Mouse (Mus musculus): ENCODE measurements around the gene Igfbp4. TPM values are rescaled to one million over a fixed set of nuclear protein-coding genes. Genes with fewer than 3 reads are reported as not detected.

Igfbp4 gene
- 136 and 154 TPM in 2 replicates for polyA plus RNA-seq (2015; fragmentation: Nextera tagmentation; extraction: Ambion mirVana)

DNA sequence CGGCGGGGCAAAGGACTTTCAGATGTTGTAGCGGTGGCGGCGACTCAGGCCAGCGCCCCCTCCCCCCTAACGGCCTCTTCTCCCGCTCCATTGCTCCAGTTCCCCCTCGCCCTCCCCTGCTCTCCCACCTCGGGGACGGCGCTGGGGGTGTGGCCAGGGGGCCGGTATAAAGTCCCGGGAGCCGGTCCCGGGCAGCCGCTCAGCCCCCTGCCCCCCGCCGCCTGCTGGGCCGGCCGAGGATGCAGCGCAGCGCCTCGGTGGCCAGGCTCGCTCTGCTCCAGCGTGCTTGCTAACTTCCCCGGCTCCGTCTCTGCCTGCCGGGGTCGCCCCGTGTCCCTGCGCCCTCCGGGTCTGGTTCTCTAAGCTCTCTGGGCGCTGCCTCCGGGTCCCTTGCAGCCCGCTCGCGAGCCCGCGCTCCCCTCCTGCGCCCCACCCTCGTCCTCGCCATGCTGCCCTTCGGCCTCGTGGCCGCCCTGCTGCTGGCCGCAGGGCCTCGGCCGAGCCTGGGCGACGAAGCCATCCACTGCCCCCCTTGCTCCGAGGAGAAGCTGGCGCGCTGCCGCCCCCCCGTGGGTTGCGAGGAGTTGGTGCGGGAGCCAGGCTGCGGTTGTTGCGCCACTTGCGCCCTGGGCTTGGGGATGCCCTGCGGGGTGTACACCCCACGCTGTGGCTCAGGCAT is at the start of gene Igfbp4:
TSS of gene Igfbp4 (plus strand) at position 194 of the 679 bp plus-strand sequence.
- Histone ChIP-seq H3K9ac (peak within 1 kb of the TSS; percentile 77), H3K27me3 (replicated peaks) (no peaks in the 10 kb centered on the region), H3K27ac (peak within 1 kb of the TSS; percentile 80), H3K4me2 (peak within 1 kb of the TSS; percentile 99), H3K9me3 (no peaks in the 10 kb centered on the region), H3K4me3 (peak within 1 kb of the TSS; percentile 72), H3K4me1 (peaks cover 24% of the 10 kb centered on the region), H3K36me3 (replicated peaks) (no peaks in the 10 kb centered on the region)
- peak; percentile 51 for ATAC-seq (replicated peaks)
- WGBS: under 1% methylated on average over 63 of the region's 63 CpGs

DNA sequence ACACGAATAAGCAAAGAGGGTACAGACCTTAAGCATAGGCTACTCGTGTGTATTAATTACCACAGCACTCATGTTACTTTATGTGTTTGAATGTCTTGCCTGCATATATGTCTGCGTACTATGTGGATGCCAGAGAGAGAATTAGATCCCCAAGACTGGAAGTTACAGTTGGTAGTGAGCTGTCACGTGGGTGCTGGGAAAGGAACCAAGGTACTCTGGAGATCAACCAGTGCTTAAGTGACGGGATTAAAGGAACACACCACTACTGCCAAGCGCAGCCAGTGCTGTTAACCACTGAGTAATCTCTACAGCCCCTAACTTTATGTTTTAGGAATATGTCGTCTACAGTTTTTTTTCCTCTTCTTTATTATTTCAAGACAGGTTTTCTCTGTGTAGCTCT is 45.1 kb upstream of the Igfbp4 start:
- H3K4me2 ChIP-seq: no peak overlapping the region
- no peaks in the 10 kb centered on the region for H3K9me3 ChIP-seq
- H3K27ac ChIP-seq: no peak overlapping the region
- no peak overlapping the region for H3K9ac ChIP-seq
- no peaks in the 10 kb centered on the region for H3K27me3 ChIP-seq (replicated peaks)
- WGBS: 92% methylated on average over 7 of the region's 7 CpGs
- H3K4me1 ChIP-seq: no peaks in the 10 kb centered on the region
- no peak for ATAC-seq (replicated peaks)
- H3K4me3 ChIP-seq: no peak overlapping the region
- H3K36me3 ChIP-seq (replicated peaks): no peaks in the 10 kb centered on the region

DNA sequence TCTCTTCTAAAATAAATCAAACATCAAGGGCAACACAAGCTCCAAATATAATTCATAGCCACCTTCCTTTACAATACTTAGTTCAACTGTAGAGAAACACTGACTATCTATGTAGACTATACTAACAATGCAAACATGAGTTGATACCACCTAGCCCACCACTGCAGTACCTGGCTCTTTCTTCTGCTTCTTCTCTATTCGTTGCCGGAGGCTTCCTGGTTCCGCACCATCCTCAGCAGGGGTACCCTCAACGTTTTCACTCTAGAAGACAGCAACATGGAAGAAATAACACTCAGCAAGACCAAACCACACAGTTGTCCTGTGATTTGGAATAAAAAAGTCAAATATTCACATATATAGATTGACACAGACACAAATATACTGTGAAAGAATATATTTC is 43.4 kb upstream of the Igfbp4 start:
- Histone ChIP-seq H3K4me2 (no peak overlapping the region), H3K9me3 (no peaks in the 10 kb centered on the region), H3K36me3 (replicated peaks) (no peaks in the 10 kb centered on the region), H3K27ac (no peak overlapping the region), H3K27me3 (replicated peaks) (no peaks in the 10 kb centered on the region), H3K4me3 (no peak overlapping the region), H3K9ac (no peak overlapping the region), H3K4me1 (no peaks in the 10 kb centered on the region)
- WGBS: 94% methylated on average over 4 of the region's 4 CpGs
- no peak for ATAC-seq (replicated peaks)

DNA sequence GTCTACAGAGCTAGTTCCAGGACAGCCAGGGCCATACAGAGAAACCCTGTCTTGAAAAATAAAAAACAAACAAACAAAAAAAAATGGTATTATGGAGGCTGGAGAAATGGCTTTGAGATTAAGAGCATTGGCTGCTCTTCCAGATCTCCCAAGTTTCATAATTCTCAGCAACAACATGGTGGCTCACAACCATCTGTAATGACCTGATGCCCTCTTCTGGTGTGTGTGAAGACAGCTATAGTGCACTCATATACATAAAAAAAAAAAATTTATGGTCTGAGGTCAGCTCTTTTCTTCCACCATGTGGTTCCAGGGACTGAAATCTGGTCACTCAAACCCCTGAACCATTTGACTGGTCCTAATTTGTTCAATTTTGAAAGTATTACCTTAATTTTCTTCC is 42.3 kb upstream of the Igfbp4 start:
- no peaks in the 10 kb centered on the region for H3K9me3 ChIP-seq
- H3K36me3 ChIP-seq (replicated peaks): no peaks in the 10 kb centered on the region
- no peak overlapping the region for H3K4me3 ChIP-seq
- no peak overlapping the region for H3K4me2 ChIP-seq
- H3K27me3 ChIP-seq (replicated peaks): no peaks in the 10 kb centered on the region
- no peak overlapping the region for H3K9ac ChIP-seq
- ATAC-seq (replicated peaks): no peak
- H3K27ac ChIP-seq: no peak overlapping the region
- H3K4me1 ChIP-seq: no peaks in the 10 kb centered on the region

DNA sequence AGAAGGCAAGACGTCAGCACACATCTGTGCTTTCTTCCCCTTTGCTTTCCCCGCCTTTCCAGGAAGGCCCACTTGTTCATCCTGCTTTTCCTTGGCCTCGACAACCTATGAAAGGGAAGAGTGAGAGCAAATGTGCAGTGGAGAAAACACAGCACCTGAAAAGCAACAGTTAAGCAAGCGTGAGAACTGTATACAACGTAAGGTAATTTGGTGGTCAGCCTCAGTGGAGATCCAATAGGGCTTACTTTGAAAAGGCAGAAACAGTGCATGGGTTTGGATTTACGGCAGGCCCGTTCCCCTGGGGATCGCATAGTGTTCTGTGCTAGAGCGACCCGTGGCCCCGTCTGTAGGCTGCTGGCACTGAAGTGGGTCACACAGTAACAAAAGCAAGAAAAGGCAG is 41.8 kb upstream of the Igfbp4 start:
- Histone ChIP-seq H3K9me3 (no peaks in the 10 kb centered on the region), H3K27ac (no peak overlapping the region), H3K36me3 (replicated peaks) (no peaks in the 10 kb centered on the region), H3K4me3 (no peak overlapping the region), H3K4me2 (no peak overlapping the region), H3K9ac (no peak overlapping the region), H3K4me1 (no peaks in the 10 kb centered on the region), H3K27me3 (replicated peaks) (no peaks in the 10 kb centered on the region)
- 85% methylated on average over 11 of the region's 11 CpGs for WGBS
- ATAC-seq (replicated peaks): no peak

DNA sequence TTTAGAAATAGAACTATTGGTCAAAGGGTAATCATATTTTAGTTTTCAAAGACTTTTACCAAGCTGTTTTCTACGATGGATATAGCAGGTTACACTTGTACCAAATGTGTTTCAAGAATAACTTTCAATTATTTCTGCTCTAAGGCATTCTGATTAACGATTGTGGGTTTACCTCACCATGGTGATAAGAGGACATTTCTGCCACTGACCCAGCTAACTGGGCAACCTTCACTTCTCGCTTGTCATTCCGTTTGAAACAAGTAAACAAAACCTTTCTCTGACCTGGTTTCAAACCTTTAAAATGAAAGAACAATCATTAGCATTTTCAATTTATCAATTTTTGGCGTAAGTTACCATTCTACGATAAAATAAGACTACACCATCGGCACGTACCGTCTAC is 34.3 kb upstream of the Igfbp4 start:
- Histone ChIP-seq H3K9me3 (no peaks in the 10 kb centered on the region), H3K27me3 (replicated peaks) (no peaks in the 10 kb centered on the region), H3K4me2 (no peak overlapping the region), H3K27ac (no peak overlapping the region), H3K4me3 (no peak overlapping the region), H3K9ac (no peak overlapping the region), H3K36me3 (replicated peaks) (no peaks in the 10 kb centered on the region), H3K4me1 (no peaks in the 10 kb centered on the region)
- WGBS: 92% methylated on average over 9 of the region's 9 CpGs
- no peak for ATAC-seq (replicated peaks)

DNA sequence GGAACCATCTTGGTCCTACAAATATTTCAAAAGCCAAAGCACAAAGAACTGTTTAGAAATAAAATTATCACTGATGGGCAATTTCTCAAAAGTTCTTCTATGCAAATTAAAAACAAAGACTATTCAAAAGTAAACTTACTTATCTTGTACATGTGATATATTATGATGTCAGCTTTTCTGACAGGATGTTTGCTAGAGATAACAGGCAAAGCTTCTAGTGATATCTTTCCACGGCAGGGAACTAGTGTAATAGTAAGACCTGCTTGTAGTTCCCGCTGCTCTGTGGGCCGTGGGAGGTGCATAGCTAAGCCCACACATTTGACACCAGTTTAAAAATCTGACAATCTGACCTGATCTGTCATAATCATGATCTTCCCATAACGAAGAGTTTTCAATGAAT is 30.9 kb upstream of the Igfbp4 start:
- Histone ChIP-seq H3K4me1 (no peaks in the 10 kb centered on the region), H3K9ac (no peak overlapping the region), H3K27ac (no peak overlapping the region), H3K4me3 (no peak overlapping the region), H3K36me3 (replicated peaks) (no peaks in the 10 kb centered on the region), H3K27me3 (replicated peaks) (no peaks in the 10 kb centered on the region), H3K9me3 (no peaks in the 10 kb centered on the region), H3K4me2 (no peak overlapping the region)
- ATAC-seq (replicated peaks): no peak
- WGBS: 91% methylated on average over 4 of the region's 4 CpGs

DNA sequence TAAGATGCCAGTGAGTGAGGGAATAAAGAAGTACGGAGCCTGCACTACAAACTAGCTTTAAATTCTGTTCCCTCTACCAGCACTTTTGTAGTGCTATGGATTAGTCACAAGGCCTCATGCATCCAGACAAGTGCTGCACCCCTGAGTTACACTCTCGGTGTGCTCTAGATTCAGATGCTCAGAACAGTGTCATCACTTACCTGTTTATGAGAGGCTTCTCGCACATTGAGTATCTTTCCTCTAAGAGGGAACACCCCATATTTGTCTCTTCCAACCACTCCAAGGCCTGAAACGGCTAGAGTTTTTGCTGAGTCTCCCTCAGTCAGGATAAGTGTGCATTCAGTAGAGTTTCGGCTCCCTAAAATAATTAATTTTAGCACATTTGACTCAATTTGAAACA is 30.3 kb upstream of the Igfbp4 start:
- WGBS: 96% methylated on average over 5 of the region's 5 CpGs
- no peak for ATAC-seq (replicated peaks)
- no peaks in the 10 kb centered on the region for H3K27me3 ChIP-seq (replicated peaks)
- H3K4me3 ChIP-seq: no peak overlapping the region
- H3K4me1 ChIP-seq: no peaks in the 10 kb centered on the region
- no peaks in the 10 kb centered on the region for H3K36me3 ChIP-seq (replicated peaks)
- H3K9me3 ChIP-seq: no peaks in the 10 kb centered on the region
- no peak overlapping the region for H3K9ac ChIP-seq
- H3K4me2 ChIP-seq: no peak overlapping the region
- H3K27ac ChIP-seq: no peak overlapping the region

DNA sequence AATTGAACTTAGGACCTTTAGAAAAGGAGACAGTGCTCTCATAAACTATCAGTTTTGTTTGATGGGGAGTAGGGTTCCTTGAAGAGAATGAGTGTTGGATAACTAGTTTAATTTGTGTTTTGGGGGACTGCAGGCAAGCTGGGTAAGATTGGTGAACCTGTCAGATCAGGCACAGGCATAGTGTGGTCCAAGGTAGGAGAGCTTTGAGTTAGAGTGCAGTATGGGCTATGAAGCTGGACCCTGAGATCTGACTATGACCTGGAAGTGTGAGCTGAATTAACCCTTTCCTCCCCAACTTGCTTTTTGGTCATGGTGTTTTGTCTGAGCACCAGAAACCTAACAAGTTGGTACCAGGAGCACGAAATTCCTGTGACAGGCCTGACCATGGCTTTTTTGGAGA is 27.2 kb upstream of the Igfbp4 start:
- Histone ChIP-seq H3K4me1 (no peaks in the 10 kb centered on the region), H3K9ac (no peak overlapping the region), H3K4me2 (no peak overlapping the region), H3K9me3 (no peaks in the 10 kb centered on the region), H3K27ac (no peak overlapping the region), H3K27me3 (replicated peaks) (no peaks in the 10 kb centered on the region), H3K4me3 (no peak overlapping the region), H3K36me3 (replicated peaks) (no peaks in the 10 kb centered on the region)
- no peak for ATAC-seq (replicated peaks)
- 90% methylated on average over 1 of the region's 1 CpGs for WGBS

DNA sequence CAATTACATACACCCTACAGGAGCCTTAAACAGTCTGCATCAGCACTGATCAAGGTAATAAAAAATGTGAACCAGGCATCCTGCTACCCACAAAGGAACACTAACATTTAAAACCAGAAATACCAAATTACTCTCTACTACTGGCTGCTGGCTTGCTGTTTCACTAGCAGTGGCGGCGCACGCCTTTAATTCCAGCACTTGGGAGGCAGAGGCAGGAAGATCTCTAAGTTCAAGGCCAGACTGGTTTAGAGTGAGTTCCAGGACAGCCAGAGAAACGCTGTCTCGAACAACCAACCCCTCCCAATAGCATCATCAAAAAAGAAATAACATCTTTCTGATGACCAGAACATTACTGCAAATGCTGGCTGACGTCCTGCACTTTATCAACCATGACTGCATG is 21.2 kb upstream of the Igfbp4 start:
- no peaks in the 10 kb centered on the region for H3K27me3 ChIP-seq (replicated peaks)
- no peak overlapping the region for H3K27ac ChIP-seq
- H3K4me1 ChIP-seq: peaks cover 12% of the 10 kb centered on the region
- H3K36me3 ChIP-seq (replicated peaks): no peaks in the 10 kb centered on the region
- 96% methylated on average over 6 of the region's 6 CpGs for WGBS
- H3K9me3 ChIP-seq: no peaks in the 10 kb centered on the region
- H3K4me2 ChIP-seq: no peak overlapping the region
- ATAC-seq (replicated peaks): no peak
- no peak overlapping the region for H3K9ac ChIP-seq
- no peak overlapping the region for H3K4me3 ChIP-seq

DNA sequence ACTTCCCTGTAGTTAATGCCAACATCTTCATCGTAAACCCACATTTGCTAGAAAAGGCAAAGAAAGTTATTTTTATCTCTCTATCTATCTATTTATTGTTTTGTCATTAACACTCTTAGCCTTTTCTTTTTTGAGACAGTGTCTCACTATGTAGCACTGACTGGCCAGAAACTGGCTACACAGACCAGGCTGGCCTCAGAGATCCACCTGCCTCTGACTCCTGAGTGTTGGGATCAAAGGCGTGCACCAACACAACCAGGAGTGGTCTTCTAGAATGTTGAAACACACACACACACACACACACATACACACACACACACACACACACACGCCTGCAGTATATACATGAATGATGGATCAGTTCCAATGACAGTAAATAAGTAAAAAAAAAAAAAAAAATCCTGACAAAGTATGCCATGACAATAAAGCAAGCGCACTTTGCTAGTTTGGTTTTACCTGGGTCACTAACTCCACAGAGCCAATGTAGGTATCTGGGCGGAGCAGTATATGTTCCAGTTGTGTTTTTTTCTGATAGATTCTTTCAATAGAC is 18.6 kb upstream of the Igfbp4 start:
- H3K9me3 ChIP-seq: no peaks in the 10 kb centered on the region
- no peak overlapping the region for H3K9ac ChIP-seq
- H3K4me2 ChIP-seq: no peak overlapping the region
- peak overlapping the region; percentile 51 for H3K4me3 ChIP-seq
- H3K27ac ChIP-seq: no peak overlapping the region
- ATAC-seq (replicated peaks): no peak
- peaks cover 12% of the 10 kb centered on the region for H3K4me1 ChIP-seq
- no peaks in the 10 kb centered on the region for H3K27me3 ChIP-seq (replicated peaks)
- no peaks in the 10 kb centered on the region for H3K36me3 ChIP-seq (replicated peaks)
- 77% methylated on average over 5 of the region's 5 CpGs for WGBS

DNA sequence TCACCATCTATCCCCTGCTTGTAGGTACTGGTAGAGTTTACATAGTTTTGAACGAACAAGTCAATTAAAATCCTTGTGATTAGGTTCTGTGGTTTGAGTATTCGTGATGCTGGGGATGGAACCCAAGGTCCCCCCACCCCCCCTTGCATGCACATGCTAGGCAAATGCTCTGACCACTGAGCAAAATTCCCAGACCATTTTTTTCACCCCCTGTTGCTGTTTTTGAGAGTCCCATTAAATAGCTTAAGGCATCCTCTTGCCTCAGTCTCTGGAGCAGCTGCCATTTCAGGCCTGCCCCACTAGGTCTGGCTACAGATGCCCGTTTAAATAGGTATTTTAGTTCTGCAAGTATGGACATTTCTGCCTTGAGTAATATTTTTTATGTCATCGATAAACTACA is 17.9 kb upstream of the Igfbp4 start:
- 7% methylated on average over 4 of the region's 4 CpGs for WGBS
- Histone ChIP-seq H3K4me1 (peaks cover 12% of the 10 kb centered on the region), H3K27me3 (replicated peaks) (no peaks in the 10 kb centered on the region), H3K9ac (no peak overlapping the region), H3K4me2 (peak overlapping the region; percentile 76), H3K36me3 (replicated peaks) (no peaks in the 10 kb centered on the region), H3K4me3 (peak overlapping the region; percentile 51), H3K27ac (no peak overlapping the region), H3K9me3 (no peaks in the 10 kb centered on the region)
- ATAC-seq (replicated peaks): no peak
